Mouse (Mus musculus): ENCODE data around the gene Mfn2. TPM values are rescaled to one million over a fixed set of nuclear protein-coding genes. Genes with fewer than 3 reads are reported as not detected.

Mfn2 gene
- 101 and 104 TPM in 2 replicates for polyA plus RNA-seq (2015; fragmentation: Nextera tagmentation; extraction: Ambion mirVana)

DNA sequence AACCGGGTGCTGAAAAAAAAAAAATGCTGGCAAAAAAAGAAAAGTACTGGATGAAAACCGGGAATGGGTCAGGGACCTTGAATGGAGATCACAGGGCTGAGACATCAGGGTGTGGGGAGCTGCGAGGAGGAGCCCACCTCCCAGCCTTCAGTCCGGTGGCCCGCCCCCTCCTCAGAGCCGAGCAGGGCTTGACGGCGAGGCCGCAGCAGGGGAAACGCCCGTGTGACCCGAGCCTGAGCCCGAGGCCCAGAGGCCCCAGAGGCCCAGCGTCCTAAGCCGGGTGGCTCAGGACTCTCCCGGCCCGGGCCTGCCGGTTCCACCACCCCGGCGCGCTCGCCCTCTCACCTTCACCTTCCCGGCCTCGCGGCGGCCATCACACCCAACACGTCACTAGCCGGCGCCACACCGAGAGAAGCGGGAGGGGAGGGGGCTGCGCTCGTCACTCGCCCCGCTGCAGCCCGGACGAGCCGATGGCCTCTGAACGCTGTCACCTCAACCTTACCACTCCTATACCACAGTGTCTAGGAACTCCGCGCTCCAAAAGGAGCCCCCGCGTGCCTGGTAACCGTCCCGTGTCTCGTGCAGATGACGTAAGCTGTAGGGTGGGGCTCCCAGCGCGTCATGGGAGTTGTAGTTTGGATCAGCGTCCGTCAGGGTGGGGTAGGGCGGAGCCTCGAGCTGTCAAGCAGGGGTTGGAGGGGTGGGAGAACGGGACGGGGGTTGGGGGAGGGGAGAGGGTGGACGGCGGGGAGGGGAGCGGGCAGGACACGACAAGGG lies at the start of gene Mfn2:
Mfn2 (minus strand) TSS at position 392 of the 777 bp plus-strand sequence.
- H3K4me2 ChIP-seq: peak within 1 kb of the TSS; percentile 64
- peak within 1 kb of the TSS; percentile 86 for H3K9ac ChIP-seq
- H3K27me3 ChIP-seq (replicated peaks): no peaks in the 10 kb centered on the region
- H3K27ac ChIP-seq: peak within 1 kb of the TSS; percentile 89
- H3K36me3 ChIP-seq (replicated peaks): peaks cover 4% of the 10 kb centered on the region; the same call in 1 of the 2 replicates
- H3K4me1 ChIP-seq: peaks cover 17% of the 10 kb centered on the region
- no peaks in the 10 kb centered on the region for H3K9me3 ChIP-seq
- H3K4me3 ChIP-seq: peak within 1 kb of the TSS; percentile 81
- peak; percentile 95 for ATAC-seq (replicated peaks)
- WGBS: under 1% methylated on average over 59 of the region's 59 CpGs

DNA sequence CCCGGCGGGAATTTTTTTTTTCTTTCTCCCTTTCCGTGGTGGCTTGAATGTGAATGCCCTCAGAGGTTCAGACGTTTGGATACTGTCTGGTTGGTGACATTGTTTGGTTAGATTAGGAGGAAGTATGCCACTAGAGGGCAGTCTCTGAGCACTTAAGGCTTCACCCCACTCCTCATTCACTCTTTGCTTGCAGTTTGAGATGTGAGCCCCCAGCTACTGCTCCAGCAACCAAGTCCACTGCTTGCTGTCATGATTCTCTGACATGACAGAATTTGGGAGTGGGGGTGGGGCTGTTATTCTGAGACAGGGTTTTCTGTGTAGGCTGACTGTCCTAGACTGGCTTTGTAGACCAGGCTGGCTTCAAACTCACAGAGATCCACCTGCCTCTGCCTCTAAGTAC lies 49.1 kb upstream of the Mfn2 start:
- 4% methylated on average over 4 of the region's 4 CpGs for WGBS
- H3K36me3 ChIP-seq (replicated peaks): 0 out of 2 replicates have a peak, but pooled peaks cover under 1% of the 10 kb centered on the region
- no peaks in the 10 kb centered on the region for H3K9me3 ChIP-seq
- H3K27me3 ChIP-seq (replicated peaks): no peaks in the 10 kb centered on the region
- no peaks in the 10 kb centered on the region for H3K4me1 ChIP-seq
- no peak overlapping the region for H3K4me3 ChIP-seq
- no peak overlapping the region for H3K9ac ChIP-seq
- no peak overlapping the region for H3K4me2 ChIP-seq
- no peak overlapping the region for H3K27ac ChIP-seq
- no peak; the same call in 1 of the 2 replicates for ATAC-seq (replicated peaks)

DNA sequence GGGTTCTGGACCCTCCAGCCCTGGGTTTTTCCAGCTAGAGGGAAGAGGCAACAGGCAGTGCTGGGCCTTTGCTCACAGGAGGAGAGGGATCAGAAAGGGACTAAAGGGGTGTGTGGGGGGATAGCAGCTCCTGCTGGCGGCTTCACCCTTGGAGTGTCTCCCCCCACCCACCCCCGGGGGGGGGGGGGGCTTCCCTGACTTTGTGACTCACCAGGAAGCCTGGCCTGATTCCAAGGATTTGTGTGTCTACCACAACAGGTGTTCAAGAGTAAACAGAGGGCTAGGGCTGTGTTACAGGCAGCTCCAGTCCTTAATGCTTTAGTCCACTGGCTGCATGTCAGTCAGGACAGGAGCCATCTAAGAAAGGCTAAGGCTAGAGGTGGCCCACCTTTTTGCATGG lies 43.0 kb upstream of the Mfn2 start:
- Histone ChIP-seq H3K36me3 (replicated peaks) (peaks cover 38% of the 10 kb centered on the region), H3K4me2 (no peak overlapping the region), H3K27me3 (replicated peaks) (no peaks in the 10 kb centered on the region), H3K9me3 (no peaks in the 10 kb centered on the region), H3K4me3 (no peak overlapping the region), H3K4me1 (peaks cover 15% of the 10 kb centered on the region), H3K9ac (no peak overlapping the region), H3K27ac (no peak overlapping the region)
- 66% methylated on average over 2 of the region's 2 CpGs for WGBS
- no peak for ATAC-seq (replicated peaks)

DNA sequence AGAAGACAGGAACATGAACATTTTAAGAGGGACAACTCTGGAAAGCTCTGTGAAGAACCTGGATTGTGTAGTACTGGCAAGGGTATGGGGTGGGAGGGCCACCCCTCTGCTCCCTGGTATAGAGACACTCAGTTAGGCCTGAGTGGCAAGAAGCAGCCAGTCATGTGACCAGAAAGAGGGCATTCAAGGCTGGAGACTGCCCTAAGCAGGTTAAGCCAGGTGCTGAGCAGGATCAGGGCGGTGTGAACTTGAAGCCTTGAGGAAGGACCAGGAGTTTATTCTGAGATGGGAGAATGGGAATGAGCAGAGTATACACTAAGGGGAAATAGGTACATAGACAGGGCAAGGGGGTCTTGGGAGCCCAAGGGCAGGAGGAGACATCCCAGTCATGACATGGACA lies 38.5 kb upstream of the Mfn2 start:
- no peaks in the 10 kb centered on the region for H3K9me3 ChIP-seq
- H3K27ac ChIP-seq: no peak overlapping the region
- peak overlapping the region; percentile 97; the same call in 1 of the 2 replicates for H3K4me2 ChIP-seq
- no peak overlapping the region for H3K9ac ChIP-seq
- no peaks in the 10 kb centered on the region for H3K27me3 ChIP-seq (replicated peaks)
- WGBS: 97% methylated on average over 1 of the region's 1 CpGs
- no peak overlapping the region for H3K4me3 ChIP-seq
- no peak for ATAC-seq (replicated peaks)
- peaks cover 34% of the 10 kb centered on the region for H3K36me3 ChIP-seq (replicated peaks)
- peaks cover 33% of the 10 kb centered on the region for H3K4me1 ChIP-seq

DNA sequence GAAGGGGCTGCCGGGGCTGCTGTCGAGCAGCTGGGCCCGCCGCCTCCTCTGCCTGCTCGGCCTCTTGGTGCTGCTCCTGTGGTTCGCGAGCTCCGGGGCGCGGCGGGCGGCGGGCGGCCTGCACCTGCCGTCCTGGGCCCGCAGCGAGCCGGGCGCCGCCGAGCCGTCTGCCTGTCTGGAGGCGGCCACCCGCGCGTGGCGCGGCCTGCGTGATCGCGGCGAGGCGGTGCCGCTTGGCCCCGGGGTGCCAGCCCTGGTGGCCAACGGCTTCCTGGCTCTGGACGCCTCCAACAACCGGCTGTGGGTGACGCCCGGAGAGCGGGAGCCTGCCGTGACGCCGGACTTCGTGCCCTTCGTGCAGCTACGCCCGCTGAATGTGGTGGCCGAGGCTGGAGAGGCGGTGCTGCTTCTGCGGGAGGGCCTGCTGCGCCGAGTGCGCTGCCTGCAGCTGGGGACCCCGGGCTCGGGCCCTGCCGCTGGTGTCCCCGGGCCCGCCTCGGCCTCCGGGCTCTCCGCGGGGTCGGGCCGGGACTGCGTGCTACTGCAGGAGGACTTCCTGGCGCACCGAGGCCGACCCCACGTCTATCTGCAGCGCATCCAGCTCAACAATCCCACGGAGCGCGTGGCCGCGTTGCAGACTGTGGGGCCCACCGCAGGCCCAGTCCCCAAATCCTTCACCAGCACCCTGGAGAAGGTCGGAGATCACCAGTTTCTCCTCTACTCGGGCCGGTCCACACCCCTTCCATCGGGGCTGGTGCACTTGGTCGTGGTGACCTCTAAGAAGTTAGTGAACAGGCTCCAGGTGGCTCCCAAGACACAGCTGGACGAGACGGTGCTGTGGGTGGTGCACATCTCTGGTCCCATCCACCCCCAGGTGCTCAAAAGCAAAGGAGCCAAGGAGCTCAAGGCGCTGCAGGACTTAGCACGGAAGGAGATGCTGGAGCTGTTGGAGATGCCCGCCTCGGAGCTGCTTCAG lies 36.8 kb upstream of the Mfn2 start:
- peak overlapping the region; percentile 79 for H3K9ac ChIP-seq
- peaks cover 26% of the 10 kb centered on the region for H3K36me3 ChIP-seq (replicated peaks)
- no peaks in the 10 kb centered on the region for H3K27me3 ChIP-seq (replicated peaks)
- peaks cover 39% of the 10 kb centered on the region for H3K4me1 ChIP-seq
- no peaks in the 10 kb centered on the region for H3K9me3 ChIP-seq
- 7% methylated on average over 80 of the region's 88 CpGs for WGBS
- H3K4me2 ChIP-seq: peak overlapping the region; percentile 97
- peak overlapping the region; percentile 72 for H3K4me3 ChIP-seq
- H3K27ac ChIP-seq: peak overlapping the region; percentile 77; the same call in 1 of the 2 replicates
- ATAC-seq (replicated peaks): peak; percentile 64

DNA sequence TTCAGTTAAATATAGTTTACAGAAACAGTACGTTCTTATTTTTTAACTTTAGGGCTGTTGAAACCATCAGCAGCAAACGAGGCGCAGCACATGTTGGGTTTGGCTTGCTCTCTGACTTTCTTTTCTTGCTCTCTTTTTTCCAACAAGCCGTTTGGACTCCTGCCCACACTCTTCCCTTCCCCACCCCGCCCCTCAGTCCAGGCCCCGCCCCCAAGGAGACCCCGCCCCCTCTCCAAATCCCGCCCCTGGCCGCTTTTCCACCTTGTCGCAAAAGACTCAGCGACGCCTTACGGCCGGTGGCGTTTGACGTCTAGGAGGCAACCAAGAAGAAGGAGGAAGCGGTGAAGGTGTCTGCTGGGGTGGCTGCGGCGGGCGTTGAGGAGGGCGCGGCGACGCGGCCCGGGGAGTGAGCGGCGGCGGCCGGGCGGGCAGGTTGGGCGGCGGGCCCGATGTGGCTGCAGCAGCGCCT lies 36.1 kb upstream of the Mfn2 start, which contains the start of gene 2510039O18Rik:
2510039O18Rik (plus strand) TSS at position 320 of the 469 bp plus-strand sequence.
- H3K4me3 ChIP-seq: peak within 1 kb of the TSS; percentile 72
- H3K4me1 ChIP-seq: peaks cover 40% of the 10 kb centered on the region
- peak within 1 kb of the TSS; percentile 77 for H3K27ac ChIP-seq
- peak within 1 kb of the TSS; percentile 97 for H3K4me2 ChIP-seq
- H3K9ac ChIP-seq: peak within 1 kb of the TSS; percentile 79
- H3K36me3 ChIP-seq (replicated peaks): peaks cover 21% of the 10 kb centered on the region
- ATAC-seq (replicated peaks): peak; percentile 72
- H3K9me3 ChIP-seq: no peaks in the 10 kb centered on the region
- WGBS: under 1% methylated on average over 29 of the region's 35 CpGs
- no peaks in the 10 kb centered on the region for H3K27me3 ChIP-seq (replicated peaks)

DNA sequence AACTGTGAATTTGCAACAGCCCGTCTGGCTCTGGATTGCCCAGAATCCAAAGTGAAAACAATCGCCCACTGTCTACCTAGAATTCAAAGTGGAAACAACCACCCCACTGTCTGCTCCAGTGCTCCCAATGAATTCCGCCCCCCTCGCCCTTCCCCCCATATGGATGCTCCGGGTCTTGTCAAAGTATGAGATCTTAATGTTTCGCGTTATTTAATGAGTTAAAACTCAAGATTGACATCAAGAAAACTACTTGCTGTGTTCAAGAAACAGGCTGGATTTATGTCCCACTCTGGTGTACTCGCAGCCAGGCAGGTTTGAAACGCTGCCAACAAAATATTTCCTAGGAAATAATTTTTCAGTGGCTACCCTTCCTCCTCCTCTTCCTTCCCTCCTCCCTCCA lies 35.6 kb upstream of the Mfn2 start:
- no peak overlapping the region for H3K9ac ChIP-seq
- no peaks in the 10 kb centered on the region for H3K27me3 ChIP-seq (replicated peaks)
- 42% methylated on average over 9 of the region's 9 CpGs for WGBS
- no peaks in the 10 kb centered on the region for H3K9me3 ChIP-seq
- ATAC-seq (replicated peaks): peak; percentile 10
- peak overlapping the region; percentile 72 for H3K4me3 ChIP-seq
- H3K27ac ChIP-seq: peak overlapping the region; percentile 77
- H3K36me3 ChIP-seq (replicated peaks): peaks cover 16% of the 10 kb centered on the region
- H3K4me2 ChIP-seq: peak overlapping the region; percentile 97
- peaks cover 40% of the 10 kb centered on the region for H3K4me1 ChIP-seq

DNA sequence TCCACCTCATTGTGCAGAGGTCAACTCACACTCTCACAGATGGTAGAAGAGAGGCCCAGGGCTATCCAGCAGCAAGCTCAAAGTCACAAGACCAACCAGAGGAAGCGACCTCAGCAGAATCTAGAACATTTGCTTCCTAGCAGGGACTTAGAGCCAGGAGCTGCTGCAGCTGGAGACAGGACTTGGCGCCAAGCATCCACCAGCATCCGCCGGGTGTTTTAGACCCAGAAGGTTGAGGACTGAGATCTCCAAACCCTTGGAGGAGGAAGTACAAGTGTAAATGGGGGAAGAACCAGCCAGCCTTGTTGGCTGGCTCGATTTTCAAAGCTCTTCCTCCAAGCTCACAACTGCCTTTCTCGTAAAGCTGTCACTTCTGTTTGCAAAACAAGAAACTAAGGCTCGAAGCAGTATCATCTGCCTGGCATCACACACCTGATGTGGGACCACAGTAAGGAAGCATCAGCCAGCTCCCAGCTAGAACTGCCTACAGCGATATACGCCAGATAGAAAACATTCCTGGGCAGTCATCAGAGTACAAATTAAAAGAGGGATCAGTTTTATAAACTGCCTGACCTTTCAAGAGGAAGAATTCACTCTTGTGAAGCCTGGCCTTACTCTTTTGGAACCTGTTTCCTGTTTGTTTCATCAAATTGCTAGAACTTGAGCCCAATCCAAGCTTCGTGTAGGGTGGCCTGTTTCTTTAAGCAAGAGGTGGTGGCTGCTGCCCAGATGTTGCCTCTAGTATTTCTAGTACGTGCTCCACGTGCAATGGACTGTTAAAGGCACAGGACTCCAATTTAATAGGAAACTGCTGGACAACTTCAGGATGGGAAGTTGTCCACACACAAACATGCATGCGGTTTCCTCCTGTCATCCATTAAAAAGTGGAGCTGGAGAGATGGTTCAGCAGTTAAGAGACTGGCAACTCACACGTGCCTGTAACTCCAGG lies 33.9 kb upstream of the Mfn2 start:
- H3K4me3 ChIP-seq: no peak overlapping the region
- 0 out of 2 replicates have a peak, but pooled peaks cover under 1% of the 10 kb centered on the region for H3K36me3 ChIP-seq (replicated peaks)
- H3K9ac ChIP-seq: no peak overlapping the region
- ATAC-seq (replicated peaks): no peak
- no peak overlapping the region for H3K4me2 ChIP-seq
- H3K4me1 ChIP-seq: peaks cover 38% of the 10 kb centered on the region
- H3K27ac ChIP-seq: no peak overlapping the region
- no peaks in the 10 kb centered on the region for H3K27me3 ChIP-seq (replicated peaks)
- no peaks in the 10 kb centered on the region for H3K9me3 ChIP-seq
- 79% methylated on average over 14 of the region's 14 CpGs for WGBS

DNA sequence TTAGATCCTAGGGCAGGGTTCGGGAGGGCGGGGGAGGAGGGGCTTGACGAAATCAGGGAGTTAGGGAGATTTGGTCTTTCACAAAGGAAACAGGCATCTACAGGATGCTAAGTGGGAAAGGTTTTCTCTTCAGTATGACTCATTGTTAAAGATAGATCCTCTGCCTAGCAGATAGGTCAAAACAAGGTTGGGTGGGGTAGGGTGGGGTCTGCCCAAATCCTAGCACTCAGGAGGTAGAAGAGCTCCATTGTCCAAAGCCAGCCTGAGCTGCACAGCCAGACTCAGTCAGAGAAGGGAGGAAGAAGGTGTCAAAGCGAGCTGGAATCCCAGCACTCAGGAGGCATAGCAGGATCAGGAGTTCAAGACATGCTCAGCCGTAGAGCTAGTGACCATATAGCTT lies 33.0 kb upstream of the Mfn2 start:
- no peak overlapping the region for H3K4me2 ChIP-seq
- no peak overlapping the region for H3K4me3 ChIP-seq
- no peak overlapping the region for H3K9ac ChIP-seq
- no peaks in the 10 kb centered on the region for H3K27me3 ChIP-seq (replicated peaks)
- no peaks in the 10 kb centered on the region for H3K36me3 ChIP-seq (replicated peaks)
- no peak overlapping the region for H3K27ac ChIP-seq
- no peaks in the 10 kb centered on the region for H3K9me3 ChIP-seq
- 55% methylated on average over 5 of the region's 5 CpGs for WGBS
- no peak for ATAC-seq (replicated peaks)
- peaks cover 29% of the 10 kb centered on the region for H3K4me1 ChIP-seq

DNA sequence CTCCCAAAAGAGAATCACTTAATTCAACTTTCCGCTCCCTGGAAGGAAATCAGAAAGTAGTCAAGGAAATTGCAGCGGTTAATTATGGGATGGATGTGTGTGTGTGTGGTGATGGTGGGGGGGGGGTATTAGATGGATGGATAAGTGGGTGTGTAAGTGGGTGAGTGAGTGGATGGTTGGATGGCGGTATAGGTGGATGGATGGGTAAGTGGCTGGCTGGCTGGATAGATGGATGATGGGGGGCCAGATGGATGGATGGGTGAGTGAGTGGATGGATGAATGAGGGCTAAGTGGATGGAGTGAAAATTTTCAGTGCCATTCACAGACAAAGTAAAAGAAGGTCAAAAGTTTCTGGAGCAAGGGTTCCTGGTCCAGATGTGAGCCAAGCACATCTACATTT lies 32.5 kb upstream of the Mfn2 start:
- ATAC-seq (replicated peaks): no peak
- Histone ChIP-seq H3K36me3 (replicated peaks) (no peaks in the 10 kb centered on the region), H3K9ac (peak overlapping the region; percentile 57), H3K4me2 (peak overlapping the region; percentile 94), H3K27ac (0 out of 2 replicates have a peak overlapping the region, but pooled peaks have one; percentile 3), H3K4me3 (peak overlapping the region; percentile 55), H3K4me1 (peaks cover 24% of the 10 kb centered on the region), H3K27me3 (replicated peaks) (no peaks in the 10 kb centered on the region), H3K9me3 (no peaks in the 10 kb centered on the region)
- 41% methylated on average over 3 of the region's 3 CpGs for WGBS

DNA sequence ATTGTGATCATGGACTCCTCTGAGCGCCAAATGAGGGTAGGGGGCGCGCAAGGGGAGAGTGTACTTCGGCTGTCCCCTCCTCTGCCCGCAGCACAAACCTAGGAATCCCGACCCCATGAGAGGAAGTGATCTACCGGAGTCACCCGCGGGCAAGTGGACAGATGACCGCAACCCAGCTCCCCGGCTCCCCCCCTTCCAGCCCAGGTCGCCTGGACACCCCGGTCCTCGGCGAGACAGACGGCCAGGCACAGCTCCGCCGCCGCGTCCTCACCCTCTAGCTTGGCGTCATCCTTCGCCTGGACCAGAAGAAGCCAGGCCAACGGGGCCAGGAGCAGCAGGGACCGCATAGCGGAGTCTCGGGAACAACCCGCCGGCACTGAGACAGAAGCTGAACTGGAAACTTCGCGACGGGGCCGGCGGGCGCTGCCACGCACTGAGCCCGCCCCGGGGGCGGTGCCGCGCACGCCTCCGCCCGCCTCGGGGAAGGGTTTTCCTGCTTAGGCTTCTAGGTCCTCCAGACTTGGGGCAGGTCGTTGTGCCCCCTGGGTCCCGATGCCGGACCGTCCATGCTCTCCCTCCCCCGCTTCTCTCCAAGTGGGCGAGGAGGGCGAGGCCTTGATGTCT lies 31.9 kb upstream of the Mfn2 start, which contains the start of gene Plod1:
Plod1 (minus strand) TSS at position 437 of the 624 bp plus-strand sequence.
- Histone ChIP-seq H3K4me3 (peak within 1 kb of the TSS; percentile 55), H3K4me1 (peaks cover 18% of the 10 kb centered on the region), H3K9me3 (no peaks in the 10 kb centered on the region), H3K27ac (0 out of 2 replicates have a peak within 1 kb of the TSS, but pooled peaks have one; percentile 3), H3K9ac (peak within 1 kb of the TSS; percentile 57), H3K36me3 (replicated peaks) (no peaks in the 10 kb centered on the region), H3K4me2 (peak within 1 kb of the TSS; percentile 94), H3K27me3 (replicated peaks) (no peaks in the 10 kb centered on the region)
- WGBS: under 1% methylated on average over 51 of the region's 51 CpGs
- peak; percentile 51 for ATAC-seq (replicated peaks)

All from midbrain, embryonic 15.5 days (tissue).